Mouse (Mus musculus): ENCODE data around the gene Atcay.

- no peak for TF ChIP-seq POLR2A (IDR thresholded peaks at IDR 0.05; ENCODE audit: low read depth, low read length)
- TF ChIP-seq CTCF (conservative IDR thresholded peaks at IDR 0.05; ENCODE audit: insufficient read depth, insufficient read length, low read depth, low read length) = no peak
Measured at GRCm38 (mm10) chr10:81195300-81195699, 35.3 kb downstream of the Atcay start.

All from kidney, adult 2 months (tissue).